Mouse (Mus musculus): Measurements from ENCODE around the gene Slc25a21. TPM values are rescaled to one million over a fixed set of nuclear protein-coding genes. Genes with fewer than 3 reads are reported as not detected.

Slc25a21 gene
- polyA plus RNA-seq, 1 experiment, result 5.0 TPM

GRCm38 (mm10) chr12:57099066-57099465 lies 98.2 kb downstream of the Slc25a21 start:
- no peak overlapping the region for H3K27ac ChIP-seq (ENCODE audit: insufficient read depth, low read depth, low read length)
- DNase-seq, result no peak
- TF ChIP-seq POLR2A (IDR thresholded peaks at IDR 0.05; ENCODE audit: low read depth, low read length) (no peak), CTCF (conservative IDR thresholded peaks at IDR 0.05; ENCODE audit: insufficient read depth, insufficient read length, low read depth, low read length) (no peak)
- H3K27me3 ChIP-seq (replicated peaks; ENCODE audit: control insufficient read depth, insufficient read depth, low read length), result no peaks in the 10 kb centered on the region
- peaks cover 9% of the 10 kb centered on the region; the same call in 1 of the 2 replicates for H3K4me1 ChIP-seq (ENCODE audit: control insufficient read depth, insufficient read depth, low read length)
- no peaks in the 10 kb centered on the region for H3K36me3 ChIP-seq (ENCODE audit: control insufficient read depth, insufficient read depth, low read length)
- WGBS, result 71% methylated on average over 3 of the region's 3 CpGs
- no peak overlapping the region for H3K4me3 ChIP-seq (ENCODE audit: insufficient read depth, low read depth, low read length)

GRCm38 (mm10) chr12:57098371-57098770 lies 98.9 kb downstream of the Slc25a21 start:
- WGBS, result 78% methylated on average over 5 of the region's 5 CpGs
- H3K27me3 ChIP-seq (replicated peaks; ENCODE audit: control insufficient read depth, insufficient read depth, low read length), result no peaks in the 10 kb centered on the region
- TF ChIP-seq POLR2A (IDR thresholded peaks at IDR 0.05; ENCODE audit: low read depth, low read length) (no peak), CTCF (conservative IDR thresholded peaks at IDR 0.05; ENCODE audit: insufficient read depth, insufficient read length, low read depth, low read length) (no peak)
- no peak overlapping the region for H3K4me3 ChIP-seq (ENCODE audit: insufficient read depth, low read depth, low read length)
- peaks cover 9% of the 10 kb centered on the region; the same call in 1 of the 2 replicates for H3K4me1 ChIP-seq (ENCODE audit: control insufficient read depth, insufficient read depth, low read length)
- H3K27ac ChIP-seq (ENCODE audit: insufficient read depth, low read depth, low read length), result no peak overlapping the region
- no peak for DNase-seq
- no peaks in the 10 kb centered on the region for H3K36me3 ChIP-seq (ENCODE audit: control insufficient read depth, insufficient read depth, low read length)

DNA sequence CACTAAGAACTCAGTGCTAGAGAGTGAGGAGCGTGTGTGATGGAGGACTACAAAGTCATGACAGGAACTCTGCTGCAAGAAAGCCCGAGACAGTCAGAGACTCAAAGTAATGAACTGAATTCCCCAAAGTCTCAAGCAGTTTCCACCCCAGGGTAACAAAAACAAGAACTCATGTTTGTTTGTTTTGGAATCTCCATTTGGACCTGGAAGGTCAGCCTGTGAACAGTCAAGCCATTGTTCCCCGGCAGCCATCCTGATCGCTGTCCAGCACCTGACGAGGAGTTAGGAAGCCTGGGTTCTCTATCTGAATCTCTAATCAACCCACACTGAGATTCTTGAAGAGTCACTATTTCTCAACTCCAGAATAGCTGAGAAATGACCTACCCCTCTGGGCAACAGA lies 104.2 kb downstream of the Slc25a21 start:
- Histone ChIP-seq H3K27me3 (replicated peaks; ENCODE audit: control insufficient read depth, insufficient read depth, low read length) (no peaks in the 10 kb centered on the region), H3K4me1 (ENCODE audit: control insufficient read depth, insufficient read depth, low read length) (peaks cover 9% of the 10 kb centered on the region; the same call in 1 of the 2 replicates), H3K4me3 (ENCODE audit: insufficient read depth, low read depth, low read length) (no peak overlapping the region), H3K36me3 (ENCODE audit: control insufficient read depth, insufficient read depth, low read length) (no peaks in the 10 kb centered on the region), H3K27ac (ENCODE audit: insufficient read depth, low read depth, low read length) (no peak overlapping the region)
- no peak for DNase-seq
- no peak for TF ChIP-seq CTCF (conservative IDR thresholded peaks at IDR 0.05; ENCODE audit: insufficient read depth, insufficient read length, low read depth, low read length)
- TF ChIP-seq POLR2A (IDR thresholded peaks at IDR 0.05; ENCODE audit: low read depth, low read length), result no peak
- WGBS, result 46% methylated on average over 5 of the region's 5 CpGs

DNA sequence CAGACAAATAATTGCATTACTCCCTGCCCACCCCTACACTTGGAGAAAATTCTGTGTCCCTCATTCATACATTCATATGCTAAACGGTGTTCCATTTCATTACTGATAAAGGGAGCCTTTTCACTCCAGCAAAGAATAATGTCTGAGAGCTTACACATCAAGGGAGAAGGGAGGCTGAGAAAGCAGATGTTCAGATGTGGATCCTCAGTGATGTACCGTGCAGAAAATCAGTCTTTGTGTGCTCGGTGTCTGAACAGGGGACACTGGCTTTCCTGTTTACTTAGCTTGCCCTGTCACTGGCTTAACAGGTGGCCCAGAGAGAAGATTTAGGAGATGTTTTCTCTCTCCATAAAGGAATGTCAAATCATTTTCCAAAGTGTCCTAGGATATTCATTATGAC lies 112.8 kb downstream of the Slc25a21 start:
- H3K4me1 ChIP-seq (ENCODE audit: control insufficient read depth, insufficient read depth, low read length), result no peaks in the 10 kb centered on the region
- no peak overlapping the region for H3K27ac ChIP-seq (ENCODE audit: insufficient read depth, low read depth, low read length)
- no peaks in the 10 kb centered on the region for H3K36me3 ChIP-seq (ENCODE audit: control insufficient read depth, insufficient read depth, low read length)
- H3K27me3 ChIP-seq (replicated peaks; ENCODE audit: control insufficient read depth, insufficient read depth, low read length), result no peaks in the 10 kb centered on the region
- WGBS, result 47% methylated on average over 3 of the region's 3 CpGs
- no peak overlapping the region for H3K4me3 ChIP-seq (ENCODE audit: insufficient read depth, low read depth, low read length)
- no peak for DNase-seq
- TF ChIP-seq POLR2A (IDR thresholded peaks at IDR 0.05; ENCODE audit: low read depth, low read length) (no peak), CTCF (conservative IDR thresholded peaks at IDR 0.05; ENCODE audit: insufficient read depth, insufficient read length, low read depth, low read length) (no peak)

- no peak overlapping the region for H3K4me3 ChIP-seq (ENCODE audit: insufficient read depth, low read depth, low read length)
- H3K27ac ChIP-seq (ENCODE audit: insufficient read depth, low read depth, low read length), result no peak overlapping the region
- no peaks in the 10 kb centered on the region for H3K36me3 ChIP-seq (ENCODE audit: control insufficient read depth, insufficient read depth, low read length)
- 65% methylated on average over 5 of the region's 5 CpGs for WGBS
- H3K27me3 ChIP-seq (replicated peaks; ENCODE audit: control insufficient read depth, insufficient read depth, low read length), result no peaks in the 10 kb centered on the region
- TF ChIP-seq POLR2A (IDR thresholded peaks at IDR 0.05; ENCODE audit: low read depth, low read length) (no peak), CTCF (conservative IDR thresholded peaks at IDR 0.05; ENCODE audit: insufficient read depth, insufficient read length, low read depth, low read length) (no peak)
- H3K4me1 ChIP-seq (ENCODE audit: control insufficient read depth, insufficient read depth, low read length), result no peaks in the 10 kb centered on the region
- DNase-seq, result no peak
Observed at GRCm38 (mm10) chr12:57083533-57083932, 113.7 kb downstream of the Slc25a21 start.

GRCm38 (mm10) chr12:57076606-57077005 lies 120.7 kb downstream of the Slc25a21 start:
- DNase-seq, result no peak
- Histone ChIP-seq H3K27ac (ENCODE audit: insufficient read depth, low read depth, low read length) (no peak overlapping the region), H3K4me1 (ENCODE audit: control insufficient read depth, insufficient read depth, low read length) (no peaks in the 10 kb centered on the region), H3K36me3 (ENCODE audit: control insufficient read depth, insufficient read depth, low read length) (no peaks in the 10 kb centered on the region), H3K4me3 (ENCODE audit: insufficient read depth, low read depth, low read length) (no peak overlapping the region), H3K27me3 (replicated peaks; ENCODE audit: control insufficient read depth, insufficient read depth, low read length) (no peaks in the 10 kb centered on the region)
- no peak for TF ChIP-seq CTCF (conservative IDR thresholded peaks at IDR 0.05; ENCODE audit: insufficient read depth, insufficient read length, low read depth, low read length)
- no peak for TF ChIP-seq POLR2A (IDR thresholded peaks at IDR 0.05; ENCODE audit: low read depth, low read length)
- WGBS, result 43% methylated on average over 4 of the region's 4 CpGs

- DNase-seq, result no peak
- Histone ChIP-seq H3K4me3 (ENCODE audit: insufficient read depth, low read depth, low read length) (no peak overlapping the region), H3K36me3 (ENCODE audit: control insufficient read depth, insufficient read depth, low read length) (no peaks in the 10 kb centered on the region), H3K27me3 (replicated peaks; ENCODE audit: control insufficient read depth, insufficient read depth, low read length) (no peaks in the 10 kb centered on the region), H3K27ac (ENCODE audit: insufficient read depth, low read depth, low read length) (no peak overlapping the region), H3K4me1 (ENCODE audit: control insufficient read depth, insufficient read depth, low read length) (no peaks in the 10 kb centered on the region)
- TF ChIP-seq POLR2A (IDR thresholded peaks at IDR 0.05; ENCODE audit: low read depth, low read length), result no peak
- no peak for TF ChIP-seq CTCF (conservative IDR thresholded peaks at IDR 0.05; ENCODE audit: insufficient read depth, insufficient read length, low read depth, low read length)
- 83% methylated on average over 2 of the region's 2 CpGs for WGBS
Observed at GRCm38 (mm10) chr12:57072616-57073015, 124.7 kb downstream of the Slc25a21 start.

Data from kidney, adult 2 months (tissue).